Mouse (Mus musculus): ENCODE data around the gene Stk24. TPM values are rescaled to one million over a fixed set of nuclear protein-coding genes. Genes with fewer than 3 reads are reported as not detected.
"Not testable (repeated sequence)": the region's sequence is repeated elsewhere in the genome, so short reads cannot be mapped to it uniquely, and the experiment has no call there.

Stk24 gene
- 34.5 and 35.1 TPM in 2 replicates for polyA plus RNA-seq (2015; fragmentation: Nextera tagmentation; extraction: Ambion mirVana)

- no peaks in the 10 kb centered on the region for H3K9me3 ChIP-seq
- H3K4me2 ChIP-seq (replicated peaks): peak within 1 kb of the TSS; percentile 82
- H3K36me3 ChIP-seq: peaks cover 5% of the 10 kb centered on the region; the same call in 1 of the 2 replicates
- 7% methylated on average over 11 of the region's 11 CpGs for WGBS
- peaks cover 31% of the 10 kb centered on the region for H3K4me1 ChIP-seq
- peak within 1 kb of the TSS; percentile 93 for H3K27ac ChIP-seq
- peak within 1 kb of the TSS; percentile 98 for H3K4me3 ChIP-seq
- no peaks in the 10 kb centered on the region for H3K27me3 ChIP-seq
- ATAC-seq (ENCODE audit: low FRiP score, low read depth): no peak
- peak within 1 kb of the TSS; percentile 97 for H3K9ac ChIP-seq
Measured at GRCm38 (mm10) chr14:121379827-121380145, at the start of gene Stk24. Stk24 (minus strand) TSS chr14:121380011.

- Histone ChIP-seq H3K4me3 (no peak overlapping the region), H3K9ac (no peak overlapping the region), H3K27me3 (no peaks in the 10 kb centered on the region), H3K4me2 (replicated peaks) (no peak overlapping the region), H3K4me1 (no peaks in the 10 kb centered on the region), H3K36me3 (no peaks in the 10 kb centered on the region), H3K9me3 (0 out of 2 replicates have a peak, but pooled peaks cover 13% of the 10 kb centered on the region), H3K27ac (no peak overlapping the region)
- ATAC-seq (ENCODE audit: low FRiP score, low read depth): no peak
- 88% methylated on average over 4 of the region's 4 CpGs for WGBS
Measured at GRCm38 (mm10) chr14:121428148-121428547, 48.3 kb upstream of the Stk24 start.

GRCm38 (mm10) chr14:121426743-121427142 is 46.9 kb upstream of the Stk24 start:
- Histone ChIP-seq H3K4me1 (no peaks in the 10 kb centered on the region), H3K27ac (no peak overlapping the region), H3K4me2 (replicated peaks) (no peak overlapping the region), H3K4me3 (no peak overlapping the region), H3K27me3 (no peaks in the 10 kb centered on the region), H3K36me3 (no peaks in the 10 kb centered on the region), H3K9ac (no peak overlapping the region), H3K9me3 (0 out of 2 replicates have a peak, but pooled peaks cover 13% of the 10 kb centered on the region)
- ATAC-seq (ENCODE audit: low FRiP score, low read depth): no peak

- 78% methylated on average over 7 of the region's 7 CpGs for WGBS
- no peak for ATAC-seq (ENCODE audit: low FRiP score, low read depth)
- Histone ChIP-seq H3K4me1 (no peaks in the 10 kb centered on the region), H3K27ac (no peak overlapping the region), H3K4me3 (no peak overlapping the region), H3K4me2 (replicated peaks) (no peak overlapping the region), H3K9ac (no peak overlapping the region), H3K36me3 (no peaks in the 10 kb centered on the region), H3K9me3 (peaks cover 21% of the 10 kb centered on the region; the same call in 1 of the 2 replicates), H3K27me3 (no peaks in the 10 kb centered on the region)
Measured at GRCm38 (mm10) chr14:121425004-121425793, 45.4 kb upstream of the Stk24 start.

GRCm38 (mm10) chr14:121423341-121423751 is 43.5 kb upstream of the Stk24 start:
- no peak for ATAC-seq (ENCODE audit: low FRiP score, low read depth)
- peaks cover 16% of the 10 kb centered on the region; the same call in 1 of the 2 replicates for H3K9me3 ChIP-seq
- no peak overlapping the region for H3K27ac ChIP-seq
- no peak overlapping the region for H3K9ac ChIP-seq
- H3K27me3 ChIP-seq: no peaks in the 10 kb centered on the region
- H3K36me3 ChIP-seq: no peaks in the 10 kb centered on the region
- H3K4me3 ChIP-seq: no peak overlapping the region
- H3K4me2 ChIP-seq (replicated peaks): no peak overlapping the region
- 63% methylated on average over 7 of the region's 7 CpGs for WGBS
- no peaks in the 10 kb centered on the region for H3K4me1 ChIP-seq

- no peak for ATAC-seq (ENCODE audit: low FRiP score, low read depth)
- no peak overlapping the region for H3K4me2 ChIP-seq (replicated peaks)
- H3K4me1 ChIP-seq: no peaks in the 10 kb centered on the region
- H3K4me3 ChIP-seq: no peak overlapping the region
- no peaks in the 10 kb centered on the region for H3K36me3 ChIP-seq
- H3K27me3 ChIP-seq: no peaks in the 10 kb centered on the region
- H3K27ac ChIP-seq: no peak overlapping the region
- H3K9me3 ChIP-seq: peaks cover 11% of the 10 kb centered on the region; the same call in 1 of the 2 replicates
- 60% methylated on average over 4 of the region's 4 CpGs for WGBS
- no peak overlapping the region for H3K9ac ChIP-seq
Measured at GRCm38 (mm10) chr14:121422664-121423340, 43.0 kb upstream of the Stk24 start.

GRCm38 (mm10) chr14:121422000-121422399 is 42.2 kb upstream of the Stk24 start:
- Histone ChIP-seq H3K4me2 (replicated peaks) (no peak overlapping the region), H3K27ac (no peak overlapping the region), H3K4me1 (no peaks in the 10 kb centered on the region), H3K27me3 (no peaks in the 10 kb centered on the region), H3K4me3 (no peak overlapping the region), H3K9ac (no peak overlapping the region), H3K9me3 (peaks cover 8% of the 10 kb centered on the region; the same call in 1 of the 2 replicates), H3K36me3 (no peaks in the 10 kb centered on the region)
- WGBS: 86% methylated on average over 4 of the region's 4 CpGs
- no peak for ATAC-seq (ENCODE audit: low FRiP score, low read depth)

- WGBS: 67% methylated on average over 5 of the region's 5 CpGs
- Histone ChIP-seq H3K4me1 (no peaks in the 10 kb centered on the region), H3K4me2 (replicated peaks) (no peak overlapping the region), H3K4me3 (no peak overlapping the region), H3K9ac (no peak overlapping the region), H3K36me3 (no peaks in the 10 kb centered on the region), H3K27ac (no peak overlapping the region), H3K27me3 (no peaks in the 10 kb centered on the region), H3K9me3 (peaks cover 8% of the 10 kb centered on the region; the same call in 1 of the 2 replicates)
- ATAC-seq (ENCODE audit: low FRiP score, low read depth): no peak
Measured at GRCm38 (mm10) chr14:121417594-121417993, 37.8 kb upstream of the Stk24 start.

GRCm38 (mm10) chr14:121416626-121417319 is 37.0 kb upstream of the Stk24 start:
- H3K4me3 ChIP-seq: no peak overlapping the region
- no peak for ATAC-seq (ENCODE audit: low FRiP score, low read depth)
- H3K27ac ChIP-seq: no peak overlapping the region
- H3K9me3 ChIP-seq: peaks cover 8% of the 10 kb centered on the region; the same call in 1 of the 2 replicates
- no peak overlapping the region for H3K9ac ChIP-seq
- 86% methylated on average over 11 of the region's 12 CpGs for whole genome bisulfite sequencing
- H3K27me3 ChIP-seq: no peaks in the 10 kb centered on the region
- H3K36me3 ChIP-seq: no peaks in the 10 kb centered on the region
- H3K4me2 ChIP-seq (replicated peaks): no peak overlapping the region
- H3K4me1 ChIP-seq: no peaks in the 10 kb centered on the region

- no peak for ATAC-seq (ENCODE audit: low FRiP score, low read depth)
- no peaks in the 10 kb centered on the region for H3K9me3 ChIP-seq
Measured at GRCm38 (mm10) chr14:121414635-121415241, 34.9 kb upstream of the Stk24 start.

GRCm38 (mm10) chr14:121413726-121414125 is 33.9 kb upstream of the Stk24 start:
- H3K4me3 ChIP-seq; H3K4me1 ChIP-seq; ATAC-seq (ENCODE audit: low FRiP score, low read depth); H3K9me3 ChIP-seq; H3K27me3 ChIP-seq; H3K36me3 ChIP-seq; H3K4me2 ChIP-seq (replicated peaks); H3K9ac ChIP-seq; H3K27ac ChIP-seq: not testable (repeated sequence)
- WGBS: 91% methylated on average over 1 of the region's 1 CpGs

More at GRCm38 (mm10) chr14:121414635-121415241, 34.9 kb upstream of the Stk24 start:
- H3K36me3 ChIP-seq: no peaks in the 10 kb centered on the region
- no peak overlapping the region for H3K4me3 ChIP-seq
- H3K27ac ChIP-seq: no peak overlapping the region
- no peak overlapping the region for H3K9ac ChIP-seq
- no peaks in the 10 kb centered on the region for H3K27me3 ChIP-seq
- no peaks in the 10 kb centered on the region for H3K4me1 ChIP-seq
- WGBS: 59% methylated on average over 6 of the region's 6 CpGs
- no peak overlapping the region for H3K4me2 ChIP-seq (replicated peaks)

- no peaks in the 10 kb centered on the region for H3K27me3 ChIP-seq
- H3K4me3 ChIP-seq: no peak overlapping the region
- no peak overlapping the region for H3K9ac ChIP-seq
- no peaks in the 10 kb centered on the region for H3K36me3 ChIP-seq
- no peak overlapping the region for H3K27ac ChIP-seq
- H3K9me3 ChIP-seq: no peaks in the 10 kb centered on the region
- WGBS: 89% methylated on average over 3 of the region's 3 CpGs
- H3K4me2 ChIP-seq (replicated peaks): no peak overlapping the region
- ATAC-seq (ENCODE audit: low FRiP score, low read depth): no peak
- H3K4me1 ChIP-seq: no peaks in the 10 kb centered on the region
Measured at GRCm38 (mm10) chr14:121408944-121409343, 29.1 kb upstream of the Stk24 start.

Measured in limb, embryonic 13.5 days (tissue).